Mouse (Mus musculus): ENCODE measurements at regions not wholly inside any gene's neighbourhood (a gene's known extent, or its start where the extent isn't known, plus 50 kb on each side); places are given as distances from the start of the nearest gene placed in this dataset.

GRCm38 (mm10) chr5:64580786-64581445, 222.3 kb upstream of the Klf3 start:
- TF ChIP-seq CTCF (IDR thresholded peaks at IDR 0.05; ENCODE audit: borderline replicate concordance, insufficient read depth, low read depth, low read length) = no peak
- no peak for TF ChIP-seq POLR2A (IDR thresholded peaks at IDR 0.05; ENCODE audit: borderline replicate concordance, insufficient read depth, low read length)
